Mouse (Mus musculus) kidney, postnatal 36 days (tissue): ENCODE measurements around the gene Hoxa1.

ENCODE experiments used
- DNase-seq, 2 experiments: peaks; one replicate each; pipeline ENCODE4 v3.0.0; 2021 to 2022; ENCODE audit warnings: mixed read lengths in 2 of 2

The Hoxa1 gene

GRCm38 (mm10) chr6:52189909-52190308, 31.8 kb upstream of the Hoxa1 start:
- peak in 1 of 2 experiments; percentile 46 for DNase-seq

GRCm38 (mm10) chr6:52189172-52189591, 31.1 kb upstream of the Hoxa1 start:
- peak in 1 of 2 experiments; percentile 49 for DNase-seq

GRCm38 (mm10) chr6:52186500-52186899, 28.4 kb upstream of the Hoxa1 start:
- DNase-seq, result peak in 1 of 2 experiments; percentile 34

- DNase-seq, result peak in 1 of 2 experiments; percentile 46
Measured at GRCm38 (mm10) chr6:52185834-52186233, 27.7 kb upstream of the Hoxa1 start.

- peak; percentile 51 to 63 for DNase-seq
Measured at GRCm38 (mm10) chr6:52185222-52185621, 27.1 kb upstream of the Hoxa1 start.

GRCm38 (mm10) chr6:52184668-52185067, 26.6 kb upstream of the Hoxa1 start:
- peak in 1 of 2 experiments; percentile 55 for DNase-seq

GRCm38 (mm10) chr6:52183311-52184080, 25.4 kb upstream of the Hoxa1 start:
- DNase-seq, result peak; percentile 71 to 89

GRCm38 (mm10) chr6:52182793-52183192, 24.7 kb upstream of the Hoxa1 start:
- DNase-seq, result no peak

- DNase-seq, result peak in 1 of 2 experiments; percentile 64
Measured at GRCm38 (mm10) chr6:52182030-52182429, 23.9 kb upstream of the Hoxa1 start.

- DNase-seq, result no peak
Measured at GRCm38 (mm10) chr6:52180726-52181125, 22.6 kb upstream of the Hoxa1 start.

- DNase-seq, result no peak
Measured at GRCm38 (mm10) chr6:52180213-52180710, 22.1 kb upstream of the Hoxa1 start.

GRCm38 (mm10) chr6:52179690-52180089, 21.6 kb upstream of the Hoxa1 start:
- no peak for DNase-seq

GRCm38 (mm10) chr6:52178918-52179665, 21.0 kb upstream of the Hoxa1 start:
- no peak for DNase-seq

- no peak for DNase-seq
Measured at GRCm38 (mm10) chr6:52177806-52178205, 19.7 kb upstream of the Hoxa1 start.

- DNase-seq, result peak; percentile 83 to 89
Measured at GRCm38 (mm10) chr6:52177061-52177735, 19.1 kb upstream of the Hoxa1 start, which contains the start of gene 5730596B20Rik. Gene 5730596B20Rik (plus strand): TSS chr6:52177498.

GRCm38 (mm10) chr6:52176391-52176790, 18.3 kb upstream of the Hoxa1 start:
- DNase-seq, result no peak

GRCm38 (mm10) chr6:52175864-52176263, 17.7 kb upstream of the Hoxa1 start:
- DNase-seq, result peak in 1 of 2 experiments; percentile 82

- peak; percentile 58 to 70 for DNase-seq
Measured at GRCm38 (mm10) chr6:52174968-52175751, 17.0 kb upstream of the Hoxa1 start.

- no peak for DNase-seq
Measured at GRCm38 (mm10) chr6:52173648-52174047, 15.5 kb upstream of the Hoxa1 start.

GRCm38 (mm10) chr6:52172501-52172900, 14.4 kb upstream of the Hoxa1 start:
- DNase-seq, result peak; percentile 95 to 97

GRCm38 (mm10) chr6:52171938-52172337, 13.8 kb upstream of the Hoxa1 start:
- DNase-seq, result peak; percentile 52 to 65

- DNase-seq, result no peak
Measured at GRCm38 (mm10) chr6:52171331-52171730, 13.2 kb upstream of the Hoxa1 start.
